Mouse (Mus musculus) v-Abl transformed pro-B cells (cell line): ENCODE data around the gene Nek7.

Experiments used
- in situ Hi-C, 2 experiments: fragments of 400-800 bp; cut with MboI; formaldehyde crosslinking; loops; one replicate each; pipeline ENCODE4 v1.15.1; 2025; ENCODE audit not compliant: unreplicated experiment in 2 of 2

The Nek7 gene

DNA sequence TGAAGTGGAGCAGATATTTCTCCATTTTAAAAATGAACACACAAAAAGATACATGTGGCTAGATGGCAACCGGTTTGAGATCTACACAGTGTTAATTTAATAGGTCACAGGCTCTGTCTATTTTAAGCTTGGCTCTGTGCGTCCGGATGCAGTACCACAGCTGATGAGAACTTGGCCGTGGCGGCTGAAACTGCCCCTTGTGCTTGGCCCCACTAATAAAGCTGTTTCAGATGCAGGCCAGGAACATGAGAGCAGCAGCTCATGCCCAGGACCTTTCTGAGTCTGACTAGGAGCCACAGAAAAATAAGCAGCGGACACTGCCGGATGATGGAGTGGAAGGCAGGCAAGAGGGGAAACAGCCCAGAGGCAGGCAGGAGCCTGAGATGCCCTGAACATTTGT, 43.1 kb downstream of the Nek7 start:
- in situ Hi-C loops = no loop called here

DNA sequence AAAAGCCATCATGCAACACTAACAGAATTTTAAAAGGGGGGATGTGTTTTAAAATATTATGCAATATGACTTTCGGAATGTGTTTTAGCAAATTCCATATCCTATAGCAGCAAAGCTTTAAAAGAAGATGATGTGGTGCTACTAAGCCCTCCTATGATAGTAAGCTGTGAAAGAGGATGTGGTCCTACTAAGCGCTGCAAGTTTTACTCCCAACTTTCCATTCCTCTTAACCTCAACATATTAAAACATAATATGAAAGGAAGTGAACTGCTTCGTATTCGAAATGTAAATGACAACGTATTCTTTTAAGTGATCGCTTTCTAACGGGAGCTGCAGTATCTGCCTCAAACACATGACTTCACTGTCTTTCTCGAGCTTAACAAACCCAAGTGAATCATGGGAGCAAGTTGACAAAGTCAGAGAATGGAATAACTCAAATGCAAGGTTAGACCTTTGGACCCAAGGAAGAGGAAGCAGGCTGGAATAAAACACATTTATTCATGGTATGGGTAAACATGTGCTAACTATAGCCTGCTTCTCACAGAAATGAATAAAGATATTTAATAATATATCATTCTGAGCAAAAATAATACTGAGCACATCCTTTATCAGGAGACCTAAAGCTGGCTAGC, 43.8 kb downstream of the Nek7 start:
- in situ Hi-C loops = no loop called here

DNA sequence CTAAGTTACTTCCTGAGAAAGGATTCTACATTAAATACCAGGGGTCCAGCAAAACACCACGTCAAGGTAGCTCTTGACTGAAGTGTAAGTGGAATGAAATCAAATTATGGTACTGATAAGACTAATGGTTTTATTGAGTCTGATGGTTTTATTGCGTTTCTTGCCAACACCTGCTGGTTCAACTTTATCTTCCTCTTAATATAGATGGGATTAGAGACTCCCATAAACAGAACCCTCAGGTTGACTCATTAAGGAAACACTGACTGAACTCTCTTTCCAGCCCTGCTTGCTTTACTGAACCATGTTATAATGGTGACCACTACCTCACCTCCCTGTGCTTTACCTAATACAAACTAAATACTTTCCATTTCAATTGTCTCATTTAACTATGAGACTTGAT, 44.3 kb downstream of the Nek7 start:
- in situ Hi-C loops = no loop called here

DNA sequence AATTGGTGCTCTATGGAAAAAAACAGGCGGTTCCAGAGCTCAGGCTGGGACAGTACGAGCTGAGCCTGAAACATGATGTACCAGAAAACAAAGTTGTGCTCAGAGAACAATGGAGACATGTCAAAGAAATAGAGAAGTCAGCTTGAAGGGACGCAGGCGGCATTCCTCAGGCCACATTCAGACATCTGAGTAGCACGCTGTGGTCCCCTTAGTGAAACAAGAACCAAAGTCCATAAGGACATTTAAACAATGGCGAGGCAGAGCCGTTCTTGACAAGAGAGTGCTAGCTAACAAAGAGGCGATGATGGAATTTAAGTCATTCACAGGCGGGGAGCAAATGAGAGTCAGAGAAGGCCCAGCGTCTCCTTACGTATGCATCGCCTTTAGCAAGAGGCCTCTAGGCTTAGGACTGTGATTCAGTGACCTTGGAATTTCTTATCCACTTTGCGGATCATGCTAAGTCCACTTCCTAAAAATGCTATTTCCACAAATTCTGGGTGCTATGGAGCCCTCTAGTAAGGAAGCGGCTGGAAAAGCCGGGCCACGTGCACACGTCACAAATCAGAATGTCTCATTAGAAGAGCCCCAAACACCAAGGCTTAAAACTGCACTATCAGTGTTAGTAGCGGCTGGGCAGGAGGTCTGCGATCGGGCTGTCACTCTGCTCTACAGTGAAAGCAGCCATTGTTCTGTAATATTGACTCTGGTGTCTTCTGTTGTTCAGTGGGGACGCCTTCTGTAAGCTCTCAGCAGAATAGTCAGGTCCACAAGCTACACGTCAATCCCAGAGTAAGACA, 48.2 kb downstream of the Nek7 start:
- in situ Hi-C loops = no loop called here

DNA sequence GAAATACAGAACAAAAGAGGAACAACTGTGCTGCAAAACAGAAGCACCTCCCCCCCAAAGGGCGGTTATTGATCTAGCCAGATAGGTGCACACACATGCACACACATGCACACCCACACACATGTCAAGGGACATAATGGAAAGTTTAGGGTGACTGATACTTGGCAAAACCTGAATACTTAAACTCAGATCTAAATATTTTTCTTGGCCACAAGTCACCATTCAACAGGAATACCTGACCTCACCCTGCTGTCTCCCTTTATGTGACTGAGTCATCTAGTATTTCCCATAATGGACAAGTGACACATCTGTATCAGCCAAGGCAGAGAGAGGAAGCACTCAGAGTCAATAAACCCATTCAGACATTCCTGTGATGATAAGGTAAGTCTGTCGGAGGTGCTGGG, 48.9 kb downstream of the Nek7 start:
- in situ Hi-C loops = no loop called here

DNA sequence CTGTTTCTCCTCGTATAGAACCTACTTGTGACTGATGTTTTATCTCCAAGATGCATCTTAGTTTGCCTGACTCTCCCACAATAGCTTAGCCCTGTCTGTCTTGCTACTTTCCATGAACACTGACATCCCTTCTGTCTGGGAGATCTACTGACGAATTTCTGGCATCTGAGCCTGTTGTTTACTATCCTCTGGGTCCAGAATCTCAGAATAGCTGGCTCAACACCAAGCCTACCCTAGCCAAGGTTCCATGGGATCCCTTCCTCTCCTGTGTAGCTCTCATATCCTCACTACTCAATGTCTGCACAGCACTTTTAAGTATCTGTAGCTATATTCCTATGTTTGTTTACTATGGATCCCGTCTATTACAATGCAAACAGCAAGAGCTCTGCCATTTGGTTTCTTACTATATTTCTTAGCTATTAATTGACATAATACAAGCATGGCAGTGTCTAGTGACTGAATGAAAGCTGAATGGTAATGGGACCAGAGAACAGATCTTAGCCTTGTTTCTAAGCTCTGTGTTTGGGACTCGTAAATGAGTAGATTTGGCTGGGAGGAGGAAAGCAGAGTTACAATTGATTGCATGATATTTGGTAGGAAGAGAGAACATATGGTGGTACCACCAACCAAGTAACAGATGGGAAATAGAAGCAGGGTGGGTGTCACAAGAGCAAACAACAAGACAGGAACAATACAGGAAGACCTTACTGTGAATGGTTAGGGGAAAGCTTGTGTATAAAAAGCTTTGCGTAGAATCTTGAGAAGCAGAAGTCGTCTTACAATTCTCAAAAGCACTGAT, 51.3 kb downstream of the Nek7 start:
- in situ Hi-C loops = no loop called here

DNA sequence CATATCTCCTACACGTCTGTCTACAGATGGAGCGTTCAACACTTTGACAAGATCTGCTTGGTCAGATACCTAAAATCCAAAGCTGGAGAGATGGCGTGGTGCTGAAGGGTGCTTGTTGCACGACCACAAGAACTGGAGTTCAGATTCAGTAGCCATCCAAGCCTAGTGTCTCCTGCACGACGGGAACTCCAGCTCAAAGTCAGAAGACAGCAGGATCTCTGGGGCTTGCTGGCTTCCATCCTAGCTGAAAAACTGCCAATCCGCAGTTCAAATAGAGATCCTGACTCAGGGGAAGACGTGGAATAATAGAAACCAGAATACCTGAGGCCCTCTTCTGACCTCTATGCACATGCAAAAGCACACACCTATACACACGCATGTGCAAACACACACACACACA, 52.0 kb downstream of the Nek7 start:
- in situ Hi-C loops = no loop called here

DNA sequence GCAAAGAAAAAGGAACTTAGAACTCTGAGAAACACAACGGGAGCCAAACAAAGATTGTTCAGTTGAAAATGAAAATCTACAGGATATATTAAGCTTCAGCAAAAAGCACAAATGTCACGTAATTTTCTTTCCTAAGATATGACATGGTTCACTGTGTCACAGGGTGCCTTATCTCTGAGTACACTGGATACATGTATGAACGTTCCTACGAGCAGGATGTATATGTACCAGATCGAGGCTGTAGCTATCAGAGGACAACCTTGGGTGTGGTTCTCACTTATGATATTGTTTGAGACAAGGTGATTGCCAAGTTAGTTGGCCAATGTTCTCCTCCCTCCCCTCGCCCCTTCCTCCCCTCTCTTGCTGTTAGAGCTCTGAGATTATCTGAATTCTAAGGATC, 55.3 kb downstream of the Nek7 start:
- in situ Hi-C loops = no loop called here

DNA sequence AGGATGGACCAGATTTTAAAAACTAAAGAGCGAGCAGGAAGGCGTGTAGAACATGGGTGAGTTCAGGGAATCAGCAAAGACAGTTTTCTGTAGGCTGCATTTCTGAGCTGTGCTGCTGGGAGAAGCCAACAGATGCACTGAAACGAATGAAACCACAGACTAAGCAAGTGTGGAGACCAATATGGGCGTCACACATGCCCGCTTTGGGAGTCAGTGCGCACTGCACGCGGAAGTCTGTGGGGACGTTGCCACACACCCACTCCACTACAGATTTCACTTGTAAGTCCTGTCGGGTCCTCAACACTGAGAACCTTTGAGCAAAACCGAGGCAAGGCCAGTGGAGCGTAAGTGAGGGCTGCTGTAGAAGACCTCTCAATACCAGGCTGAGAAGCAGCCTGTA, 59.2 kb downstream of the Nek7 start:
- in situ Hi-C loops = no loop called here

DNA sequence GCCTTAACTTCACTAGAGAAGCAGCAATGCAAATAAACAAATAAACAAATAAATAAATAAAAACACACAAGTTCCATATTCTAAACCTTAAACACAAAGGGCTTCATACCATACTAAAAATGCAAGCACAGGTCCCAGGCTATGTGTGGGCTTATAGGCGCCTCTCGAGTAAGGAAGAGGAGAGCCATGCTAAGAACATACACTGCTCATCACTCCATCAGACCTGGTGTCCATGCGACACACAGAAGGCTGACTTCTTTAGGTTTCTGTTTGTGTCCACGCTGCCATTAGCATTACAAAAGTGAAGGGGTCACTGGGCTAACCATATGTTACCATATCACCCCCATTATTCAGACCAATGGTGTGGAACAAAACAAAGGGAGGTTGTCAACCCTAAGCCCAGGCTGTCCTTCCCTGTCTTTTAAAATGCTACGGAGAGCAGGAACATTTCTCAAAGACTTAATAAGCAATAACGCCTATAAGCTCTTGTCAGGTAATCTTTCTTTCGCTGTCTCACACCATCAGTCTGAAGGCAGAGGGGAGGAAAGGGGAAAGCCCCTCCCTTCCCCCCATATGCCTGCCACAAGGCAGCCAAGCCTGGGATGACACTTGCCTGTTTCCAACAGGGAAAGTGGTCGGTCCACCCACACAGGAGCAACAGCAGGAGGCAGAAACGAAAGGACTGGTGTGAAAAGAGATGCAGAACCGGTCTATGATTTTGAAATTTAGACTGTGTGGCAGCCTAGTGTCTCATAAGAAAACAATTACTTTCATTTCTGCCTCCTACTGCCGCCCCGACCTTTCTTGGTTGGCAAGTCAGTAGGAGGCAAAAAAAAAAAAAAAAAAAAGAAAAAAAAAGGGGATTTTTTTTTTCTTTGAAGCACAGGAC, 60.5 kb downstream of the Nek7 start:
- in situ Hi-C loops = loop anchor here in 1 of 2 experiments (10.0 kb wide), 1 partner anchor 175 kb away; no protein-coding TSS in a partner anchor

DNA sequence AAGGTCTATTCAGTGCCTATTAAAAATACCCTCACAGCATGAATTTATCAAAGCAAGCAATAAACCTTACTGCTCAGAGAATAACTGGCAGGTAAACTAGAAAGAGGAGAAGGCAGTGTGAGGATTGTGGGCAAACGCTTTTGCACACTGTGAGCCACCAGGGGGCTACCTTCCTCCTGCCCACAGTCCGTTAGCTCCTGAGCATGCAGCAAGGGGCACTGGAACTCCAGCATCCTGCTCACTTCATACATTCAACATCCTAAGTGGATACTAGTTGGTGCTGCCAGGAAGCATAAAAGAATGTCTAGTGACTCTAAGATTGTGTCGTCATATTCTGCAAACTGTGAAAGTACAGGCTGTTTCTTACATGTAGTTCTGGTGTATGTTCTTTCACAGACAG, 61.6 kb downstream of the Nek7 start:
- in situ Hi-C loops = loop anchor here in 1 of 2 experiments (10.0 kb wide), 1 partner anchor 176 kb away; no protein-coding TSS in a partner anchor

DNA sequence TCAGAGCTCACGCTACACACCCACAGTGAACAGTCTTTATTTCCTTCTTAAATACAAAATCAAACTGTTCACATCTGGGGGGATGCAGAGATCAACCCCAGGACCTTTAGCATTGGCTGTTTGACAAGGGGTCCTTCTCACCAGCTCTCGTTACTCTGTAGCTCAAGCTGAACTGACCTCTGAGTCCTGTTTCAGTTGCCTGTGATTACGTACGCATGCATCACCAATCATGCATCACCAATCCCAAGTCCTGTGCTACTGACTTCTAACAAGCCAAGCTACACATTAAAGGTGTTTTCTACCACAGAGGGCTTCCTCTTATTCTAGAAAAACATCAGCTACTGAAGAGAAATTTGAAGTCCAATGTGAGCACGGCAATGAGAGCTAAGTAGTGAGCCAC, 65.0 kb downstream of the Nek7 start:
- in situ Hi-C loops = loop anchor here in 1 of 2 experiments (10.0 kb wide), 1 partner anchor 180 kb away; no protein-coding TSS in a partner anchor

DNA sequence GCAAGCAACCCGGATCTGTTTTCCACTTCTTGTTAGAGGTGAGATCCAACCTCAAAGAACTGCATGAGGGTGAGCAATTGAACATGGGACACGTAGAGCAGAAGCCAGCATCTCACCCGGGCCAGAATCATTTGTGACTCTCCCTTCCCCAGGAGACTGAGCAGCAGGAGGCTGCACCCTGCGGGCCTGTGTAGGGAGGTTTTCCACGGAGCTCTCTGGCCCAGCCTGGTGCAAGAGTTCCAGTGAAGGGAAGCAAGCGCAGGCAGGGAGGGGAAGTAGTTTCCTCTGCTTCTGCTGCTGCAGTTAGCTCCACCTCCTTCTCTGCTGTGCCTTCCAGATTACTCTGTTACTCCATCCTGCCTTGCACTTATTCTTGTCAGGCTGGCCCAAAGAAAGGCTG, 69.8 kb downstream of the Nek7 start:
- in situ Hi-C loops = loop anchor here in 1 of 2 experiments (10.0 kb wide), 1 partner anchor 185 kb away; no protein-coding TSS in a partner anchor

DNA sequence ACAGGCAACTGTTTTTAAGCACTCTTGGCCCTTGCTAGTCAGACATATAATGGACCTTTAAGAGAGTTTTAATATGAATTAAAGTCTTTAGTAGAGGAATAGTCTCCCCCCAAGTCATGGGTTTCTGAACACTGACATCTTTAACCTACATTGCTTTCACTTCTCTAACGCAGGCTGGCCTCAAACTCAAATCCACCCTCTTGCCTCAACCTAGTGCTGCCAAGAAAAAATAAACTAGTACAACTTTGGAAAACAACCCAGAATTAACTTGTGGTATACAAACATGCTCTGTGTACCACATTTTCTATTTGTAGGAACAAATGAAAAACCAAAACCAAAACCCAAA, 77.8 kb downstream of the Nek7 start:
- in situ Hi-C loops = no loop called here

DNA sequence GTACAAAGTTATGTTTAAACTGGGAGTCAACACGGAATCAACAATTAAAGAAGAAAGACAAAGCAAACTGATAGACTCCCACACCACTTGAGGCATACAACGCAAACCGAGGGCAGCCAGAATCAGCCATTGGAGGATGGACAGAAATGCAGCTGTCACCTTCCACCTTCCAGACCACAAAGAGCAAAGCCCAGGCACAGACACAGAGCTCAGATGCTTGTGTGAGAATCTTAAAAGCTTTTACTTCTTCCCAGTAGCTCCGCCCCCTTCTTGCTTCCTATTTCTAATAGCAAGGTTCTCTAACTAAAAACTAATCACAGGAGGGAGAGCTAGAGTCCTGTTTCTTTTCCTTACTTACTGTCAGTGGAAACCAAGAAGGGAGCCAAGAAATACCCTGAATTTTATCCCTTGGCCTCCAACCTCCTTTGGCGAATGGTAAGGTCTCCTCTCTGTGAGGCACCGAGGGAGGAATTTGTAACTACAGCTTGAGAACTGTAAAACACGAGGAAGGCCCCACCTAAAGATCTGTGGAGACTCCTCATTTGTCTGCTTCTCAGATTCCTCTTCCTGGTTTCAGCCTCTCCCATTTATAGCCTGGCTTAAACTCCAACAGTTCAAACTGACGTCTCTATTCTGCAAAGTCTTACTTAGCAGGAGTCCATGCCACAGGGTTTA, 78.3 kb downstream of the Nek7 start:
- in situ Hi-C loops = no loop called here

DNA sequence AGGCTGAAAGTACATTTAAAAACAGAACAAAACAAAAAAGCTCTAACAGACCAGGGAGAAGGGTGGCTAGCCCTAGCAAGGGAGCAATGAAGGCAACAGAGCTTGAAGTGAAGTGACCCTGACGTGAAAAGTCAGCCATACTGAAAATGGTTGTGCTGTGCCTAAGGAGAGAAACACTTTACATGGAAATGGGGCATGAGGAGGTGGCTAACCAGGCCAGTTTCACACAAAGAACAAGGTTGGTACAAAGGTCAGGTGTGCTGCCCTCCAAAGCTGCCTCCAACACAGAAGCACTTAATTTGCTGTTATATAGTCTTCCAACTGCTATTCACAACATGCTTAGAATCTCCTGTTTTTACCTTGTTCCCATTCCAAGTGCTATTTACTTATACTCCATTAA, 80.2 kb downstream of the Nek7 start:
- in situ Hi-C loops = no loop called here

DNA sequence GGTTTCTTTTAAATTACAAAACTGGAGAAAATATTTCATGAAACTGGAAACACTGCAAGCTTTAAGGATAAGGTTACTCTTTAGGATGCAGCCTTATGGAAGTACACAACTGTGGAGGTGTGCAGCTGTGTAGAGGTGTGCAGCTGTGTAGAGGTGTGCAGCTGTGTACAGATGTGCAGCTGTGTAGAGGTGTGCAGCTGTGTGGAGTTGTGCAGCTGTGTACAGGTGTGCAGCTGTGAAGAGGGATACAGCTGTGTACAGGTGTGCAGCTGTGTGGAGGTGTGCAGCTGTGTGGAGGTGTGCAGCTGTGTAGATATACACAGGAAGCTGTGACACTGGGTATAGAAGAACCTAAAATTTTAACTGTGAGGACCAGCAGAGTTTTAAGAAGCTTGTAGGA, 81.7 kb downstream of the Nek7 start:
- in situ Hi-C loops = no loop called here

DNA sequence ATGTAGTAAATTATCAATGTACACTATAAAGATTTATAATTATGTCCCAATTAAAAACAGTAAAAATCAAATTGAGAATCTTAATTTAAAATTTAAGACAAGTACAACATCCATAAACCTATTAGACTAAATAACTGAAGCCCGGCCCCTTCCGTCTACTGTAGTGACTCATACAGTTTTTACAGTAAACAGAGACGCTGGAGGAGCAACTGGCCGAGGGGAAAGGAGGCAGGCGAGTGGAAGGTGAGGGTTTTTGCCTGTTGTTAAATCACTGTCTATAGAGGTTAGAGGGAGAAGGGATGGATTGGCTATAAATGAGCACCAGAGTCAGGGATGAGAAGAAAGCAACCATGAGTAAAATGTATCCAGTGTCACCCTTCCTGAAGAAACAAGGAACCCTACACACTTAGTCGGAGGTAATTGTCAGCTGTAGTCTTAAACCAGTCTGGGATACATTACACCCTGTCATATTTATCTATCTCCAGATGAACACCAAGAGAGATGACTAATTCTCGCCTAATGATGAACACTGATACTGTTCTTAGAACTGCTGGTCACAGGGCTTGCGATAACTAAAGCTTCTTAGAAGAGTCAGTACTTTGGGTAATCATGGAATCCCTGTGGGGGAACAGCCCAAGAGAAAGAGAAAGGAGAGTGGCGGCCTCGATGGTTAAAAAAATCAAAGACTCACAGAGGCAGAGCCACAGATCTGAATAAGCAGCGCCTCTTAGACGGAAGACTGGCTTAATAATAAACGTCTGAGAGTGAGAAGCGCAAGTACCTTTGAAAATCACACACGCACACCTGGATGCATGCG, 84.0 kb downstream of the Nek7 start:
- in situ Hi-C loops = no loop called here

DNA sequence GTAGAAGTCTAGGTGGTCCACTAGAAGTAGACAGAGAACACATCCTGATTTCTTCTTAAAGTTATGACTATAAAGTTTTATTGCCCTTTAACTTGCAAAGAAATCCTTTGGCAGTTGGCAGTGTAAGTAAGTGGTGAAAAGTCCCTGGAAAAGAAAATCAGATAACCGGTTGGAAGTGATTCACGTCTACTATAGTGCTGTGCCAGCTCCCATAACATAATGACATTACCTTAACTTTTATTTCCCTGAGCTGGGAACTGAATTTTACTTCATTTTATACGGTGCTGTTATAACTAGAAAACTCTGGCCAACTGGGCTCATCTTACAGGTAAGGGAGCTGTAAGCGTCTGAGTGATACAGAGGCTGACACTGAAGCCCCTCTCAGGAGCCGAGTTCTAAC, 89.3 kb downstream of the Nek7 start:
- in situ Hi-C loops = no loop called here
